Mouse (Mus musculus) embryonic facial prominence, embryonic 11.5 days (tissue): ENCODE measurements around the gene Cer1. TPM values are rescaled to one million over a fixed set of nuclear protein-coding genes. Genes with fewer than 3 reads are reported as not detected.

Experiments used
- polyA plus RNA-seq: library from polyadenylated mRNA; unstranded; fragments of >200 nt; fragmentation: Nextera tagmentation; extraction: Ambion mirVana; gene quantifications from 2 replicates; pipeline ENCODE4 v1.2.1, GENCODE M21; 2014

Gene Cer1
- polyA plus RNA-seq, 1 experiment from 2014 or later: 0.20 TPM

Other genes with a start within 250 kb of the Cer1 start
- gene Nfib, start 179.4 kb downstream of the Cer1 start, polyA plus RNA-seq: 30.9 and 33.3 TPM in 2 replicates
- gene Zdhhc21, start 25.2 kb downstream of the Cer1 start, polyA plus RNA-seq: 11.5 and 13.8 TPM in 2 replicates
- gene Frem1, start 167.2 kb upstream of the Cer1 start, polyA plus RNA-seq: 20.8 and 21.4 TPM in 2 replicates